Mouse (Mus musculus) small intestine, adult 2 months (tissue): ENCODE measurements around the gene Nt5c2.

Experiments
- CTCF ChIP-seq: fragments of 200-500 bp; IDR thresholded peaks from 2 replicates; pipeline ENCODE4 v1.5.1; 2012; ENCODE audit warnings: low read depth, mild to moderate bottlenecking, control low read depth, inconsistent platforms, low read length, moderate library complexity, mixed read lengths; ENCODE audit not compliant: insufficient replicate concordance, insufficient read length; ENCODE audit errors: extremely low read depth
- POLR2A ChIP-seq: fragments of 200-500 bp; IDR thresholded peaks from 2 replicates; pipeline ENCODE4 v1.6.1; 2012; ENCODE audit warnings: low read depth, mild to moderate bottlenecking, control low read depth, inconsistent platforms, low read length, moderate library complexity

- TF ChIP-seq CTCF (no peak), POLR2A (no peak)
Measured at GRCm38 (mm10) chr19:46960101-46961046, 54.6 kb downstream of the Nt5c2 start.
